Mouse (Mus musculus) gastrocnemius, adult 18-20 months (tissue): ENCODE measurements around the gene Hapln1. TPM values are rescaled to one million over a fixed set of nuclear protein-coding genes. Genes with fewer than 3 reads are reported as not detected.

ENCODE experiments used
- DNase-seq: peaks from one replicate; pipeline ENCODE4 v3.0.0; 2021; ENCODE audit warnings: low spot score
- total RNA-seq, 2 experiments: library from RNA; stranded (reverse); gene quantifications; 2 replicates each; pipeline ENCODE4 v1.2.3; 2021

The Hapln1 gene
- total RNA-seq, 2 experiments from 2014 or later = not detected

DNA sequence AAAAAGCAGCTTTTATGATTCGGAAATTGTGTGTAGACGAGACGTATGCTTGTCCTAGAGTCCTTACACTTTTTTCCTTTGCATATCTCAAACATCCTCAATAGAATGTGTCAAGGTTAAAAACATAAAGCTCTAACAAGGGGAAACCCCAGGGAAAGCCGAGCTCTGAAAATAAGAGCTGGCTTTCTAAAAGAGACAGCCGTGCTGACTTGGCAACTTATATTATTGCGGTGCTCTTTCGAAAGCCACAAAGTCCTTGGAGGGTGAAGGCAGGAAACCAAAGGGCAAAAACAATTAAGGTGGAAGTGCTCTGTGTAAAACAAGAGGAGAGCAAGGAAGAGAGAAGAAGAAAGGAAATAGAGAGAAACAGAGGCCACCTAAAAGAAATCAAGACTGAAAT lies 60.9 kb downstream of the Hapln1 start:
- DNase-seq = no peak

DNA sequence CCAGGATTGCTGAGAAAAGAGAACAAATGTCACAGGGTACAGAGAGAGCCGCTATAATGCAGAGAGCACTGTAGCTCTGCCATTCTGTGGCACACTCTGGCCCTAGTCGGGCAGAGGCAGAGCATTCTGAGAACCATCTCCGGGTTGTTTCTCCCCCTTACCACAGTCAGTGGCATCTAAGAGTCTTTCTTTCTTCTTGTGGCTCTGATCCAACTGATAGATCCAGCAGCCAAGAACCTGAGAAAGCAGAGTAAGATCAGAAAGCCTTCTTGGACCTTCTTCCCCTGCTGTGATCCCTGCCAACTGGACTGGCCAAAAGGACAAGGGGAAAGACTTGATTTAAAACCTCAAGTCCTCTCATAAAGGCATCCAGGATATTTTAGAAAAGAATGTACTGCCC lies 63.7 kb downstream of the Hapln1 start:
- DNase-seq = no peak

GRCm38 (mm10) chr13:89607399-89607798 lies 67.8 kb downstream of the Hapln1 start:
- DNase-seq = no peak

DNA sequence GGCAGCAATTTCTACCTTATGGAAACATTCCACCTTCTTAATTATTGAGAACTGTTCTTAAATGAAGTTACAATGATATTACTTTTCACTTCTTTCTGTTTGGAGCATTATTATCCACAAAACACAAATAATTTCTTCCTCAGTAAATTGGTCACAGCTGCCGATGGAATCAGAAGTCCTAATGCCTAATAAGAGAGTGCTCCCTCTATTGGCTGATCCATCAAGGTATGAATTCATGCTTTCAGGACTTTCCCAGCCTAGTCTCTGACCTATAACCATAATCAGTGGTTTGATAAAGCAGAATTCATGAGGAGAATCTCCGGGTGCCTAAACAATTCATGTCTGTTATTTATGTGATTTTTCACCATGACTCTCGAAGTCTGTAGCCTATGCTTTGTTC lies 79.5 kb downstream of the Hapln1 start:
- DNase-seq = no peak

- peak; percentile 30 for DNase-seq
Observed at GRCm38 (mm10) chr13:89634137-89634683, 94.6 kb downstream of the Hapln1 start.

DNA sequence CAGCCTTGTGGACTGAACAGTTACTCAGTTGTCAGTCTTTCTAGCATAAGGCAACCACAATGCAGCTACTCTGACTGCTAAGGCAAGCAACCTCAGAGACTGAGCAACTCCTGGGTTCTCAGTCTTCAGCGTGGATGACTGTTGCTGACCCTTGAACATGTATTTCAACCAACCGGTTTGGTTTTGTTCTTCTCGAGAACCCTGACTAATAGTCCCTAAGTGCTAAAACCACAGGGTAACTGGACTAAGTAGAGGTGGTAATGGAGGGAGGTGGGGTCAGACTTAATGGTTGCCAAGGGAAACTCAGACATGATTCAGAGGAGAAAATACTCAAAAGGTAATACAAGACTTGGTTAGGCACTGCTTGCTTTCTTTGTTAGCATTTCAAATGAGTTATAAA lies 97.4 kb downstream of the Hapln1 start:
- DNase-seq = no peak

DNA sequence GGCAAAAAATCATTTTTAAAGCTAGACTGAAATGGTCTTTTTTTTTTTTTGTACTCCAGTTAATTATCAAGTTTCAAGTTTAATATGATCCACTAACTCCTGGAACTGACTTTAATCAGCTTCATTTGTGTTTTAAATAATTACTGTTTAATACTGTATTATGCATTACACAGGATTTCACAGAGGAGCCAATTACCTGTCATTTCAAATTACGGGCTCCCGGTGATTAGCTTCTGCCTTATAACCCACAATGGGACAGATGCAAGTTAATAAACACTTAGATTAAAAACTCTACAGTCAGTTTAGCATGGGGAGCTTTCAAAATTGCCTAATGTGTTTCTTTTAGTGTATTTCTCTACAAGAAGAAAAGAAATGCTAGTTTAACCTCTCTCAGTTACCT lies 106.0 kb downstream of the Hapln1 start:
- DNase-seq = no peak

- no peak for DNase-seq
Observed at GRCm38 (mm10) chr13:89652773-89653172, 113.2 kb downstream of the Hapln1 start.

- no peak for DNase-seq
Observed at GRCm38 (mm10) chr13:89653279-89653678, 113.7 kb downstream of the Hapln1 start.

- DNase-seq = no peak
Observed at GRCm38 (mm10) chr13:89657046-89657445, 117.5 kb downstream of the Hapln1 start.

Other genes starting within 250 kb of the Hapln1 start
- 1 to 10 TPM; 2.7 to 5.4 TPM for gene Vcan, start 202.7 kb downstream of the Hapln1 start, total RNA-seq